Mouse (Mus musculus) kidney, adult 2 months (tissue): Measurements from ENCODE around the gene Gstt2. TPM values are rescaled to one million over a fixed set of nuclear protein-coding genes. Genes with fewer than 3 reads are reported as not detected.

Source experiments
- DNase-seq: peaks from one replicate; pipeline ENCODE4 v3.0.0; 2021
- H3K27ac ChIP-seq: fragments of 200-500 bp; 2 replicates; pipeline ENCODE4 v1.5.1; 2012; ENCODE audit warnings: low read depth, low read length, control low read depth, inconsistent platforms; ENCODE audit not compliant: insufficient read depth
- H3K27me3 ChIP-seq: fragments of 200-500 bp; replicated peaks from 2 replicates; pipeline ENCODE4 v1.6.1; 2012; ENCODE audit warnings: mild to moderate bottlenecking, moderate library complexity, low read length, inconsistent platforms; ENCODE audit not compliant: control insufficient read depth, insufficient read depth
- H3K36me3 ChIP-seq: fragments of 200-500 bp; 2 replicates; pipeline ENCODE4 v1.6.1; 2012; ENCODE audit warnings: mild to moderate bottlenecking, moderate library complexity, low read length, inconsistent platforms; ENCODE audit not compliant: control insufficient read depth, insufficient read depth
- H3K4me1 ChIP-seq: fragments of 200-500 bp; 2 replicates; pipeline ENCODE4 v1.6.1; 2011; ENCODE audit warnings: low read length; ENCODE audit not compliant: control insufficient read depth, insufficient read depth
- H3K4me3 ChIP-seq: fragments of 200-500 bp; 2 replicates; pipeline ENCODE4 v1.5.1; 2011; ENCODE audit warnings: mild to moderate bottlenecking, low read depth, low read length, control low read depth; ENCODE audit not compliant: insufficient read depth
- CTCF ChIP-seq: fragments of 200-500 bp; conservative IDR thresholded peaks from 2 replicates; pipeline ENCODE4 v1.5.1; 2011; ENCODE audit warnings: low read depth, mild to moderate bottlenecking, control low read depth, low read length, moderate library complexity, mixed read lengths; ENCODE audit not compliant: insufficient read depth, insufficient read length
- POLR2A ChIP-seq: fragments of 200-500 bp; IDR thresholded peaks from one replicate; pipeline ENCODE4 v1.6.1; 2011; ENCODE audit warnings: low read depth, low read length, control low read depth
- WGBS: fragments of 180-500 bp; shearing (Covaris S2); methylation state at CpG from one replicate; pipeline ENCODE4 v1.1.7; 2018; 5-methylcytosine and 5-hydroxymethylcytosine counted together
- polyA plus RNA-seq: library from polyadenylated mRNA; depleted of rRNA; stranded (reverse); fragments of >200 nt; gene quantifications from 2 replicates; pipeline ENCODE4 v1.2.3, GENCODE M21; 2012

The Gstt2 gene
- polyA plus RNA-seq, 1 experiment = 1,473 TPM

DNA sequence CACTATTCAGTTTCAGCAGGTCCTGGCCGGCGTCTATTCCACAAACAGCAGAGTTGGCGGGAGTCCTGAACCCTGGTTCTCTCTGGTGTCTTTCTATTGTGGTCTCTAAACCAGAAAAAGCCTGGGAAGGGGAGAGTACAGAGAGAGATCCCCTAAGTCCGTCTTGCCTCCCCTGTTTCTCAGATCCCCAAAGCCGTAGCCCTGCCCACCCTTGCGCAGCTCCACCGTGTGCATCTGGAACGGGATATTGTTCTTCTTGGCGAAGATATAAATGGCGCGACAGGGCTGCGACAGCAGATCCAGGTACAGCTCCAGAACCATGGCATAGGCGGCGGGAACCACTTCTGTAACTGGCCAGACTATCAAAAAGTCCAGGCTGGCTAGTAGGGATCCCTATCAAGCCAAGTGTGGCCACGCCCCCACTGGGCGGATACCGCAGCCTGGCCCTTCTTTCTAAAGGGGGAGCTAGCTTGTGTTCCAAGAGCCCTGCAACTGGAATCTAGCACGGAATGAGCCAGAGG lies 39.0 kb downstream of the Gstt2 start, which contains the start of gene Gstt1:
TSS of gene Gstt1 (minus strand) at position 409 of the 521 bp plus-strand sequence.
- TF ChIP-seq POLR2A (no peak), CTCF (no peak)
- 2% methylated on average over 18 of the region's 18 CpGs for WGBS
- Histone ChIP-seq H3K27me3 (no peaks in the 10 kb centered on the region), H3K27ac (peak within 1 kb of the TSS; percentile 69), H3K36me3 (no peaks in the 10 kb centered on the region), H3K4me1 (peaks cover 12% of the 10 kb centered on the region), H3K4me3 (peak within 1 kb of the TSS; percentile 69)
- DNase-seq = peak; percentile 80

DNA sequence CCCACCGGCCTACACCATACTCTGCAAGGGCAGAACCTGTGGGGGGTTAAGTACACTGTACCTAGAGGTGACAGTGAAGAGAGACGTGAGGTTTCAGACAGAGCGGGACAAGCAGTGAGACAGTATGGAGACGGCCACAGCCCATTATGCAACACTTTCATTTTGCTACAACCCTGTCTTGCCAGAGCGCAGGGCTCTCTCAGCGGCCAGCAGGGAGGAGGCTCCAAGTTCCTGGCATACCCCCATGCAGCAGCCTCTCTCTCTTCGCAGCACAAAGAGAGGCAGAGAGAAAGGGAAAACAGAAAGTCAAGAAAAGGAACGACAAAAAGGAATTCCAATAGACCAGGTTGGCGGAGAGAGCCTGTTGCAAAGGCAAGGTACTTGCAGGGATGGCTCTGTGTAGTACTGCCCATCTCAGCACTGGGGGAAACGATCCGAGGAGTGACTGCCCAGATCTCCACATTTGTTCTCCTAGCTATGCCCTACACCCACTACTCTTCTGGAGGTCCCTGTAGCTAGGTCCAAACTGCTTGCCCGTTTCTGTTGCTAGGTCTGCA lies 39.5 kb downstream of the Gstt2 start:
- no peaks in the 10 kb centered on the region for H3K27me3 ChIP-seq
- peak overlapping the region; percentile 69 for H3K27ac ChIP-seq
- peaks cover 12% of the 10 kb centered on the region for H3K4me1 ChIP-seq
- no peaks in the 10 kb centered on the region for H3K36me3 ChIP-seq
- peak overlapping the region; percentile 69 for H3K4me3 ChIP-seq
- DNase-seq = peak; percentile 77
- 0 out of 2 replicates have a peak, but pooled peaks have one; percentile 2 for TF ChIP-seq CTCF
- no peak for TF ChIP-seq POLR2A
- under 1% methylated on average over 12 of the region's 12 CpGs for WGBS

DNA sequence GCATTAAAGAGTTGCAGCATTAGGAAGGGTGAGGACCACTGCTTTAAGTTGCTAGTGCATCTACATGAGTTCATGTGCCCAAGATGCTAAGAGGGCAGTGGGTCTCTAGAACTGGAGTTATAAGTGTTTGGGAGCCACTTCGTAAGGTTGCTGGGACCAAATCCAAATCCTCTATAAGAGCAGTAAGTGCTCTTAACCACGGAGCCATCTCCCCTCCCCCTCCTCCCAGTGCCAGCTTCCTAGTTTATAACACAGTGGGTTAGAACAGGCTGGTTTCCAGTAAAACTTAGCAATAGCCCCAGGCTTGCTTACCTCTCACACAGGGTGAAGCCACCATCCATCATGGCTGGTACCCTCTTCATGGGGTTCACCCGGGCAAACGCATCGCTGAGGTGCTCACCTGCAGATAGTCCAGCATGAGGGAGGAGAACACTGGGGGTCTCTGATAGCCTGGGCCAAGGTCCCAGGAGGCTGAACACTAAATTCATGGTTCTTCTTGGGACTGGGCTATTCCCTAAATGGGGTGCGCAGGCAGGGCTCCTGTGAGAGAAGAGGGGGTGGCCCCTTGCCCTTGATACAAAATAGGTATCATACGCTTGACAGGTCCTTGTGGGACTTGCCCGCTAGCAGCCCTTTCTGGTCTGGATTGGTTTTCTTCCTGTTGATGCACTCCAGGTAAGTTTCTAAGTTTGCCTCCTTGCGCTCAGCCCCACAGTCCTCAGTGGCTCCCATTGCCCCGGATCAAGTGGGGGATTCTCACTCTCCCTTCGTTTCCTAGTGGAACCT lies 40.3 kb downstream of the Gstt2 start:
- Histone ChIP-seq H3K27me3 (no peaks in the 10 kb centered on the region), H3K27ac (peak overlapping the region; percentile 86), H3K4me1 (peaks cover 12% of the 10 kb centered on the region), H3K36me3 (no peaks in the 10 kb centered on the region), H3K4me3 (peak overlapping the region; percentile 69)
- WGBS = 43% methylated on average over 11 of the region's 11 CpGs
- no peak for TF ChIP-seq CTCF
- TF ChIP-seq POLR2A = no peak
- DNase-seq = peak; percentile 33

DNA sequence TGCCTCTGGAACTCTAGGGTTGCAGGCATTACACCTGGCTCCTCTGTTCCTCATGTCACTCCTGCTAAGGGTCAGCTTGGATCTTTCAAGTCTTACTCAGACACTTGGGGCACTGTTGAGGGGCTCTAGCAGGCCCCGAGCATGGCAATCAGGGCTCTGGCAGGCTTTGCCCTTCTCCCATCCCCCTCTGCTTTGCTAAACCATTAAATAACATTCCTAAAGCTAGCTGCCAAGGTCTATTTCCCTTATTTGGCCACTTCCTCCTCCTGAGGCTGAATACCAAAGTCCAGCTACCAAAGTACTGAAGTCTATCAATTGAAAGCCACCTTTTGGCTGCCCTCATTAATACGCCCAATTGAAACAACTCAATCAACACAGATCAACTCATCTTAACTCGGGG lies 42.3 kb downstream of the Gstt2 start:
- Histone ChIP-seq H3K4me3 (no peak overlapping the region), H3K27me3 (no peaks in the 10 kb centered on the region), H3K4me1 (peaks cover 20% of the 10 kb centered on the region), H3K36me3 (no peaks in the 10 kb centered on the region), H3K27ac (peak overlapping the region; percentile 72)
- DNase-seq = peak; percentile 89
- TF ChIP-seq CTCF (no peak), POLR2A (no peak)
- WGBS = 22% methylated on average over 3 of the region's 3 CpGs

DNA sequence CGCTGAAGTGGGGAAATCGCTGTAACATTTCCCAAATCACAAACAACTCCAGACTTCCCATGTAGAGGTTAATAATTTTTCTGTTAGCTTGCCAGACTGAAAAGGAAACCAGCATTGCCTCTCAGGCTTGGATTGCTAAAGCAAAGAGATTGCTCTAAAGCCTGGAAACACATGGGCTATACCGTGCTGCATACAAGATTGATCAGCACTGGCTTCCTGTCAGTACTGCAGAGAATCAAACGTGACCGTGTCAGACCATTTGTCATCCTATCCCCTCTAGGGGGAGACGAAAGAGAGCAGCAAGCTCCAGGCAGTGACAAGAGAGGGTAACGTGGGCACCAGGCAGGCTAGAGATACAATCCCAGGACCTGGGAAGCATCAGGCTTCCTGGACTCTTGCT lies 46.5 kb downstream of the Gstt2 start:
- Histone ChIP-seq H3K4me3 (no peak overlapping the region), H3K27me3 (no peaks in the 10 kb centered on the region), H3K27ac (peak overlapping the region; percentile 32), H3K4me1 (peaks cover 22% of the 10 kb centered on the region), H3K36me3 (no peaks in the 10 kb centered on the region)
- 0 out of 2 replicates have a peak, but pooled peaks have one; percentile 20 for TF ChIP-seq CTCF
- TF ChIP-seq POLR2A = no peak
- WGBS = 8% methylated on average over 7 of the region's 7 CpGs
- no peak for DNase-seq

DNA sequence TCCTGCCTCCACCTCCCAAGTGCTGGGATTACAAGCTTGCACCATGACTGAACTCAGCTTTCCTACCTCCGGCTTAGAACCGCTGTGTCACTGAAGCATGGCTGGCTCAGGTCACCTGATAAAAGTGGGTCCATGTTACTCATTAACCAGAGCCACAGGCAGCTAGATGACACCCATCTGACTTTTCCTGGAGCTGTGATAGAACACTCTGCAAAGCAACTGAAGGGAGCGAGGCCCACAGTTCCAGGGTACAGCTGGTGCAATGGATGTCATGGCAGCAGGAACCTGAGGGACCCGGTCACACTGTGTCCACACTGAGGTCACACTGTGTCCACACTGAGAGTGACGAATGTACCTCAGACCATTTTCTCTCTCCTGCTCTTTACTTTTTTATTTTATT lies 47.4 kb downstream of the Gstt2 start:
- TF ChIP-seq POLR2A (no peak), CTCF (no peak)
- no peaks in the 10 kb centered on the region for H3K36me3 ChIP-seq
- WGBS = 42% methylated on average over 5 of the region's 5 CpGs
- peaks cover 16% of the 10 kb centered on the region for H3K4me1 ChIP-seq
- H3K27ac ChIP-seq = peak overlapping the region; percentile 18; the same call in 1 of the 2 replicates
- DNase-seq = peak; percentile 93
- H3K27me3 ChIP-seq = no peaks in the 10 kb centered on the region
- no peak overlapping the region for H3K4me3 ChIP-seq
